Mouse (Mus musculus): ENCODE measurements at regions not wholly inside any gene's neighbourhood (a gene's known extent, or its start where the extent isn't known, plus 50 kb on each side); places are given as distances from the start of the nearest gene placed in this dataset.

- Histone ChIP-seq H3K36me3 (ENCODE audit: control insufficient read depth, insufficient read depth, low read length) (no peaks in the 10 kb centered on the region), H3K27me3 (ENCODE audit: control insufficient read depth, insufficient read depth, low read length) (no peaks in the 10 kb centered on the region), H3K4me1 (ENCODE audit: control insufficient read depth, insufficient read depth, low read length) (no peaks in the 10 kb centered on the region), H3K4me3 (ENCODE audit: control insufficient read depth, low read depth, low read length) (no peak overlapping the region), H3K27ac (ENCODE audit: control insufficient read depth, insufficient read depth, low read depth, low read length) (no peak overlapping the region)
- TF ChIP-seq CTCF (IDR thresholded peaks at IDR 0.05; ENCODE audit: control insufficient read depth, insufficient read depth, insufficient replicate concordance, low read depth, low read length) (no peak), POLR2A (IDR thresholded peaks at IDR 0.05; ENCODE audit: control insufficient read depth, low read depth, low read length) (no peak)
These were observed 104.6 kb upstream of the Tut7 start for GRCm38 (mm10) chr13:59927379-59928111.

DNA sequence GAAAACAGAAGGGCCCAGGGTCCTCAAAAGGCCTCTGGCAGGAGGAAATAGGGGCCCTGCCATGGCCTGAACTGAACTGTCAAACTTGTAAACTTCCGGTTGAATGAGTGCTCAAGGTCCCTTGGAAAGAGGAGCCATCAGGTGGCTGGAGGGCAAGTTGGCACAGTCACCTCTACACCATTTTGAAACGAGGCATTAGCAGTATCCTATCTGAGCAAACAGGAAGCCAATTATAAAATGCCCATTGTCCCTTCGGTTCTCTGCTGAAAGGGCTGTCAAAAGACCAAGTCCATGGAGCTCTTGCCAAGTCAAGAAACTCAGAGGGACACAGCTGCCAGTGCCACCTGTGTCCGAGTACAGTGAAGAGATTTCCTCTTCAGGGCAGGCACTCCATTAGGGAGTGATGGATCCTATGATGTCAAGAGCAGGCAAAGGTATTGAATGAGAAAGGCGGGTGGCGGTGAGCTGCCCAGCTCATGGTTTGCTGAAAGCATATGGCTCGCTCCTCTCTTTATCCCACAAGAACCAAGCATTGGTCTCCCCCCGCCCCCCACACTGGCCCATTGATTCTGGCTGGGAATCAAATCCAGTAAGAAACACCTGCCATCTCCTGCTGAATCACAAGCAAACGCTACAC is 103.0 kb upstream of the Tut7 start:
- H3K27me3 ChIP-seq (ENCODE audit: control insufficient read depth, insufficient read depth, low read length) = no peaks in the 10 kb centered on the region
- TF ChIP-seq POLR2A (IDR thresholded peaks at IDR 0.05; ENCODE audit: control insufficient read depth, low read depth, low read length) (no peak), CTCF (IDR thresholded peaks at IDR 0.05; ENCODE audit: control insufficient read depth, insufficient read depth, insufficient replicate concordance, low read depth, low read length) (no peak)
- no peak overlapping the region for H3K27ac ChIP-seq (ENCODE audit: control insufficient read depth, insufficient read depth, low read depth, low read length)
- H3K4me1 ChIP-seq (ENCODE audit: control insufficient read depth, insufficient read depth, low read length) = no peaks in the 10 kb centered on the region
- no peak overlapping the region for H3K4me3 ChIP-seq (ENCODE audit: control insufficient read depth, low read depth, low read length)
- H3K36me3 ChIP-seq (ENCODE audit: control insufficient read depth, insufficient read depth, low read length) = no peaks in the 10 kb centered on the region

DNA sequence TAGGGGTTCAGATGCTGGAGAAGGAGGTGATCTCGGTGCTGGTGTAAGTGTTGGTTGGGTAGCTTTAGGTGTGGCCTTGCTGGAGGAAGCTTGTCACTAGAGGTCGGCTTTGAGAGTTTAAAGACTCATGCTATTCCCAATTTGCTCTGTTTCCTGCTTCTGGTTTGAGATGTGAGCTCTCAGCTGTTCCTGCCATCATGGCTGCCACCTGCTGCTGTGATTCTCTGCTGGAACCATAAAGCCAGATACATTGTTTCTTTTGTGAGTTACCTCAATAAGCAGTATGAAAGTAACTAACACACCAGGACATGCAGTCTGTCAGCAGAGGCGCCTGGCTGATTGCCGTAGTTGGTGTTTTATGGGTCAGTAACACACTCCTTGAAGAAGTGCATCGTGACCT is 94.2 kb upstream of the Tut7 start:
- no peaks in the 10 kb centered on the region for H3K36me3 ChIP-seq (ENCODE audit: control insufficient read depth, insufficient read depth, low read length)
- no peak for TF ChIP-seq POLR2A (IDR thresholded peaks at IDR 0.05; ENCODE audit: control insufficient read depth, low read depth, low read length)
- no peak for TF ChIP-seq CTCF (IDR thresholded peaks at IDR 0.05; ENCODE audit: control insufficient read depth, insufficient read depth, insufficient replicate concordance, low read depth, low read length)
- H3K4me1 ChIP-seq (ENCODE audit: control insufficient read depth, insufficient read depth, low read length) = peaks cover 6% of the 10 kb centered on the region
- H3K4me3 ChIP-seq (ENCODE audit: control insufficient read depth, low read depth, low read length) = no peak overlapping the region
- H3K27ac ChIP-seq (ENCODE audit: control insufficient read depth, insufficient read depth, low read depth, low read length) = no peak overlapping the region
- H3K27me3 ChIP-seq (ENCODE audit: control insufficient read depth, insufficient read depth, low read length) = no peaks in the 10 kb centered on the region

DNA sequence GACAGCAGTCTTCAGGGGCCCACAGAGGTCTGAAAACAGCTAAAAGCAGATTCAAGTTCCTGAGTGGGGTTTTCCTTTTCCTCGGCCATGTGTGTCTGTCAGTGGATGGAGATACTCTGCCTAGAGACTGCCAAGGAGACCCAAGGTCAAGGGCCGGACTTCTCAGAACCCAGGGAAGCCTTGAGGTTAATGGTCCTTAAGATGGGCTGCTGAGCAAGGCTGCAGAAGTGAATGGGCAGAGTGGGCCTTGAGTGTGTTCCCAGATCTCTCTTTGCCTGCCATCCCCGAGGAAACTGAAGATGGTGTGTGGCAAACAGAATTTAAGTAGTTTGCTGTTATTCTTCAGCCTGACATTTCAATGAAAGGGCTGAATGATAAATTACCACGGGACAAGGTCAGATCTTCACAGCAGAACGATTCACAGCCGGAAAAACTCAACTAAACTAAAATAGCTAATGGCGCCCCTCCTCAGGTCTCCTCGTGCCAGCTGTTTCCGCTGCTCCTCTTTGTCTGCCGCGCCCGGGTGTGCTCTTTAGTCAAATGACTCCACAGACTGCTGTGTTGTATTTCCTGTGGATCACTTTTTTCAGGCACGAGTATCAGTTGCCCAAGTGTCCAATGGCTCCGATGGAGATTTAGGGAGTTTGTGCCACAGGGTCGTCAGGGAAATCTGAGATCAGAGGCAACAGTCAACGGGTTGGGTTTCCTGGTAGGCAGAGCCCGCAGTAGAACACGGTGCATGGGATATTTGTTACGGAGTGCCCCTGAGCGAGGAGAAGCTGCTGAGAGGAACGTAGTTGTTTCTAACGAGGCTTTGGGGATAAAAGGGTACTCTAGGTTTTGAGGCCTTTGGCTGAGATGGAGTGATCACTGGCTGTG is 93.5 kb upstream of the Tut7 start:
- Histone ChIP-seq H3K27ac (ENCODE audit: control insufficient read depth, insufficient read depth, low read depth, low read length) (no peak overlapping the region), H3K4me1 (ENCODE audit: control insufficient read depth, insufficient read depth, low read length) (peaks cover 6% of the 10 kb centered on the region), H3K4me3 (ENCODE audit: control insufficient read depth, low read depth, low read length) (no peak overlapping the region), H3K36me3 (ENCODE audit: control insufficient read depth, insufficient read depth, low read length) (no peaks in the 10 kb centered on the region), H3K27me3 (ENCODE audit: control insufficient read depth, insufficient read depth, low read length) (no peaks in the 10 kb centered on the region)
- TF ChIP-seq CTCF (IDR thresholded peaks at IDR 0.05; ENCODE audit: control insufficient read depth, insufficient read depth, insufficient replicate concordance, low read depth, low read length) (no peak), POLR2A (IDR thresholded peaks at IDR 0.05; ENCODE audit: control insufficient read depth, low read depth, low read length) (no peak)

DNA sequence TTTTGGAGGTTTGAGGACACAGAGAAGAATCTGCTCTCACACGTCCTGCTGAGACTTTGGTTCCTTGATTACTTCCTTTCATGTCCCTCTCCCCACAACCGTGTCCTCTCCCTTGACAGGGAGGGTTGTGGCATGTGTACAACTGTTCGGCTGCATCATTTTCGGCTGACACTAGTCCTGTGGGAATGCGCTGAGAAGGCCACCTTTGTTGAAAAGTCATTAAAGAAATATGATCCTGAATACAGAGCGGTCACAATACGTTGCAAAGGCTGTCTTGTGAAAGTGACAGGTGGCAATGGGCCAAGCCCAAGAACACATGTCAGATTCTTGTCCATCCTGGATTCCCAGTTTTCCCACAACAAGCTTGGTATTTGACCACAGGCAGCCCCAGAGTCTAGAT is 92.8 kb upstream of the Tut7 start:
- Histone ChIP-seq H3K27ac (ENCODE audit: control insufficient read depth, insufficient read depth, low read depth, low read length) (no peak overlapping the region), H3K27me3 (ENCODE audit: control insufficient read depth, insufficient read depth, low read length) (no peaks in the 10 kb centered on the region), H3K36me3 (ENCODE audit: control insufficient read depth, insufficient read depth, low read length) (no peaks in the 10 kb centered on the region), H3K4me3 (ENCODE audit: control insufficient read depth, low read depth, low read length) (no peak overlapping the region), H3K4me1 (ENCODE audit: control insufficient read depth, insufficient read depth, low read length) (peaks cover 6% of the 10 kb centered on the region)
- no peak for TF ChIP-seq CTCF (IDR thresholded peaks at IDR 0.05; ENCODE audit: control insufficient read depth, insufficient read depth, insufficient replicate concordance, low read depth, low read length)
- no peak for TF ChIP-seq POLR2A (IDR thresholded peaks at IDR 0.05; ENCODE audit: control insufficient read depth, low read depth, low read length)

- Histone ChIP-seq H3K4me3 (ENCODE audit: control insufficient read depth, low read depth, low read length) (no peak overlapping the region), H3K27me3 (ENCODE audit: control insufficient read depth, insufficient read depth, low read length) (no peaks in the 10 kb centered on the region), H3K36me3 (ENCODE audit: control insufficient read depth, insufficient read depth, low read length) (no peaks in the 10 kb centered on the region), H3K27ac (ENCODE audit: control insufficient read depth, insufficient read depth, low read depth, low read length) (no peak overlapping the region), H3K4me1 (ENCODE audit: control insufficient read depth, insufficient read depth, low read length) (no peaks in the 10 kb centered on the region)
- TF ChIP-seq CTCF (IDR thresholded peaks at IDR 0.05; ENCODE audit: control insufficient read depth, insufficient read depth, insufficient replicate concordance, low read depth, low read length) (no peak), POLR2A (IDR thresholded peaks at IDR 0.05; ENCODE audit: control insufficient read depth, low read depth, low read length) (no peak)
These were observed 87.5 kb upstream of the Tut7 start for GRCm38 (mm10) chr13:59910179-59911071.

Measured in testis, adult 2 months (tissue).